Mouse (Mus musculus) brown adipose tissue, adult 24 weeks (tissue): ENCODE data around the gene Adamts17. TPM values are rescaled to one million over a fixed set of nuclear protein-coding genes. Genes with fewer than 3 reads are reported as not detected.
A peak's percentile ranks its signal among the peaks of the same experiment; 100 is the strongest.

Experiments
- H3K27ac ChIP-seq: fragments of 200-500 bp; replicated peaks from 2 replicates; pipeline ENCODE4 v1.5.1; 2012; ENCODE audit warnings: low read depth, mild to moderate bottlenecking, low read length
- H3K4me1 ChIP-seq: fragments of 200-500 bp; 2 replicates; pipeline ENCODE4 v1.6.1; 2012; ENCODE audit warnings: low read length, mixed read lengths; ENCODE audit not compliant: control insufficient read depth, insufficient read depth, insufficient read length
- H3K4me3 ChIP-seq: fragments of 200-500 bp; 2 replicates; pipeline ENCODE4 v1.5.1; 2012; ENCODE audit warnings: low read depth, mild to moderate bottlenecking, low read length, moderate library complexity; ENCODE audit not compliant: insufficient read depth
- polyA plus RNA-seq: library from polyadenylated mRNA; stranded (reverse); fragments of >200 nt; gene quantifications from 2 replicates; pipeline ENCODE4 v1.2.4, GENCODE M21; 2012; ENCODE audit not compliant: missing spikeins, insufficient read depth, insufficient read length

Gene Adamts17
- polyA plus RNA-seq, 1 experiment: not detected

GRCm38 (mm10) chr7:66867719-66868501 is 28.4 kb downstream of the Adamts17 start:
- no peak overlapping the region for H3K27ac ChIP-seq

DNA sequence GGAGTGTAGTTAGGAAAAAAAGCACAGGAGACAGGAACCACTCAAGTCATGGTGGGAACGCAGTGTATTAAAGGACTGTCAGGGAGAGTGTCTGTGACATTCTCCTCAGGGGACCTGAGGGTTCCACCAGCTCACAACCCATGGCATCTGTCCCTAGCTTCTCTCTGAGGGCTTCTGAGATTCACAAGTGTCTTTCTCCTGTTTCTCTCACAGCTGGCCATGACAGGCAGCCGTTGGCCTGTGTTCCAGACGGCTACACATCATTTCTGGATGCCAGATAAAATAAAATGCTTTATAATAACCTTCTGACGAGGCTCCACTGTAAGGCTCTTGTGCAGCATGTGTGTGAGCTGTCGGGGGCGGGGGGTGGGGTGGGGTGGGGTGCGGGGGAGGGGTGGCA is 32.0 kb downstream of the Adamts17 start:
- peaks cover 4% of the 10 kb centered on the region; the same call in 1 of the 2 replicates for H3K4me1 ChIP-seq
- H3K27ac ChIP-seq: no peak overlapping the region
- no peak overlapping the region for H3K4me3 ChIP-seq

More at GRCm38 (mm10) chr7:66867719-66868501, 28.4 kb downstream of the Adamts17 start:
- Histone ChIP-seq H3K4me1 (peaks cover 4% of the 10 kb centered on the region; the same call in 1 of the 2 replicates), H3K4me3 (no peak overlapping the region)

- H3K27ac ChIP-seq: no peak overlapping the region
- no peak overlapping the region for H3K4me3 ChIP-seq
- peaks cover 4% of the 10 kb centered on the region; the same call in 1 of the 2 replicates for H3K4me1 ChIP-seq
These were observed 32.5 kb downstream of the Adamts17 start for GRCm38 (mm10) chr7:66871940-66872511.

- Histone ChIP-seq H3K4me3 (no peak overlapping the region), H3K4me1 (no peaks in the 10 kb centered on the region), H3K27ac (no peak overlapping the region)
These were observed 33.7 kb downstream of the Adamts17 start for GRCm38 (mm10) chr7:66873235-66873634.

GRCm38 (mm10) chr7:66891431-66891830 is 51.9 kb downstream of the Adamts17 start:
- H3K4me1 ChIP-seq: no peaks in the 10 kb centered on the region
- no peak overlapping the region for H3K27ac ChIP-seq
- no peak overlapping the region for H3K4me3 ChIP-seq

DNA sequence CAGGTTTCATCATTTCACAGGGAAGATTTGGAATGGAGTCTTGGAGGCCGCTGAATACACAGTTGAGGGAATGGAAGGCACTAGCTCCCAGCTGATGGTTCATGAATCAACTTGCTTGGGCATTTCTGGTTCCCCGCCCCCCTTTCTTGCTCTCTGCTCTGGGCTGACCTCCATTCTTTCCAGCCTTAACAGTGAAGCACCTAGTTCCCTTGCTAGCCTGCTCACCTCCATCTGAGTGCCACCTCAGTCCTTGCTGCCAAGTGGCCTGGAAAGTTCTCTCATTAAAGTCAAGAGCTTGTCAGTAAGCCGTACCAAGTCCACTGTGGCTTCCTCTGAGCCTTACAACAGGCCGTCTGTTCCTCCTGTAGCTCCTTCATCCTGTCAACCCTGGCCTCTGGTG is 52.6 kb downstream of the Adamts17 start:
- Histone ChIP-seq H3K27ac (no peak overlapping the region), H3K4me3 (no peak overlapping the region), H3K4me1 (no peaks in the 10 kb centered on the region)

DNA sequence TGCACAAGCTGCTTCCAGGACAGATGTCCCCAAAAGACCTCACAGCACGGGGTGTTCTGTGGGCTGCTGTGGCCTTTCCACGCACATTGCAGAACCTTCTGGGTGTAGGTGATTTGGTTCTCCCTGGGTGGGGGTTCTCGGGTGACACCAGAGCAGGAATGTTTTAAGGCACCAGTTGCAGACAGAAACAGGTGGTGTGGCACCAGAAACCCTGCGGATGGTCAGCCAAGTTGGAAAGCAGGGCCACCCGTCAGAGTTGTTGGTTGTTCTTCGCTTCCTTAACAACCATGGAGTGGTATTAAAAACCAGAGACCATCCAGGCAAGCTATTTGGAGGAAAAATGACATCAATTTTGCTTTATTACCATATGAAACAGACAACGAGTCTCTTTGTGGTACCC is 62.8 kb downstream of the Adamts17 start:
- H3K4me3 ChIP-seq: no peak overlapping the region
- H3K4me1 ChIP-seq: peaks cover 3% of the 10 kb centered on the region; the same call in 1 of the 2 replicates
- H3K27ac ChIP-seq: no peak overlapping the region

- H3K4me3 ChIP-seq: no peak overlapping the region
These were observed 63.5 kb downstream of the Adamts17 start for GRCm38 (mm10) chr7:66903014-66903413.

GRCm38 (mm10) chr7:66905941-66906340 is 66.4 kb downstream of the Adamts17 start:
- no peak overlapping the region for H3K27ac ChIP-seq
- peaks cover 3% of the 10 kb centered on the region; the same call in 1 of the 2 replicates for H3K4me1 ChIP-seq
- H3K4me3 ChIP-seq: no peak overlapping the region

More at GRCm38 (mm10) chr7:66903014-66903413, 63.5 kb downstream of the Adamts17 start:
- Histone ChIP-seq H3K27ac (no peak overlapping the region), H3K4me1 (peaks cover 3% of the 10 kb centered on the region; the same call in 1 of the 2 replicates)

DNA sequence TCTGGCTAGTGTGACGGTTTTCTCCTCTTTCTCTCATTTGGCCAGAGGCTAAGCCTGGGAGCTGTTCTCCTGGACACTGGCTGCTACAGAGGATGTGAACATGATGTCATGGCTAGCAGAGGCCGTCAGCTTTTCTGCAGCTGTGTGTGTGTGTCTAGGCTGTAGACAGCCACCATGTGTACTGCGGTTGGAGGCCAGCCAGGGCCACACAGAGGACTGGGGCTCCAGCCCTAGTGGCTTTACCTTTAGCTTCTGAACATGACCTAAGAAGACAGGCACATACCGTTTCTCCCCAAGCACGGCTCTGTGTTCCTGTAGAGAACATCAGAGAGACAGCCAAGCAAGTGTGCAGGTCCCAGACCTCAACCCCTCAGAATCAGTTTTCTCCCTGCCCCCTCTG is 73.3 kb downstream of the Adamts17 start:
- no peak overlapping the region for H3K4me3 ChIP-seq
- no peaks in the 10 kb centered on the region for H3K4me1 ChIP-seq
- no peak overlapping the region for H3K27ac ChIP-seq

GRCm38 (mm10) chr7:66923595-66923994 is 84.1 kb downstream of the Adamts17 start:
- peaks cover under 1% of the 10 kb centered on the region; the same call in 1 of the 2 replicates for H3K4me1 ChIP-seq
- H3K4me3 ChIP-seq: no peak overlapping the region

DNA sequence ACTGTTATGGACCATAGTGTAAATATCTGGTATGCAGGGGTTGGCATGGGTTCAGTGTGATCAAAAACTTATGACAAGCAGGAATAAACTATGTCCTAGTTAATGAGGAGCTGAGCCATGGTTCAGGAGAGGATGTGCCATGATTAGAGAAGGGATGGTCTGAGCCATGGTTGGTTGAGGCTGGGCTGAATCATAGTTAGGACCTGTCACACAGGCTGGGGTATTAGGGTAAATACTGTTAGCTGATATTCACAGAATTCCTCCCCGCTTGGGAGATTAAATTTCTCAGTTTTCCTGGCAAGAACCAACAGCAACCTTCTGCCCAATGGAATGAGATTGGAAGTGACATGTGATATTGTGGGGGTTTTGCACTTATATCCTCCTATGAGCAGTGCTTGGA is 84.6 kb downstream of the Adamts17 start:
- Histone ChIP-seq H3K4me1 (peaks cover 5% of the 10 kb centered on the region), H3K4me3 (no peak overlapping the region), H3K27ac (no peak overlapping the region)

More at GRCm38 (mm10) chr7:66923595-66923994, 84.1 kb downstream of the Adamts17 start:
- no peak overlapping the region for H3K27ac ChIP-seq

- H3K4me1 ChIP-seq: peaks cover 25% of the 10 kb centered on the region
- no peak overlapping the region for H3K27ac ChIP-seq
- no peak overlapping the region for H3K4me3 ChIP-seq
These were observed 89.7 kb downstream of the Adamts17 start for GRCm38 (mm10) chr7:66929263-66929662.

DNA sequence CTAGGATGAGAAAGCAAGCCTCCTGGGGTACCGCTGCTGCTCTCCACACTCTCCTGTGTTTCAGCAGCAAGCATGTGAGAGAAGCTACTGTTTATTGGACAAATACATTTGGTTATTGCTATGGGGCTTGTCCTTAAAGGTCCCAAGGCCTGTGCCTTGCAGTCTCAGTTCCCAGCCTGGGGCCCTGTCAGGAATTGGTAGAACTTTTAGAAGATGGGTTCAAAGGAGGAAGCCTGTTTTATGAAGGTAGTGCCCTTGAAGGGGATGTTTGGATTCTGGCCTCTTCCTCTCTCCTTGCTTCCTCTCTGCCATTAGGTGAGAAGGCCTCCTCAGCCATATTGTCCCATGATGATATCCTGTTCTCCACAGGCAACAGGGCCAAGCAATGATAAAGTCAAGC is 91.8 kb downstream of the Adamts17 start:
- Histone ChIP-seq H3K4me1 (peaks cover 31% of the 10 kb centered on the region), H3K27ac (no peak overlapping the region), H3K4me3 (no peak overlapping the region)

GRCm38 (mm10) chr7:66933251-66933650 is 93.7 kb downstream of the Adamts17 start:
- Histone ChIP-seq H3K27ac (peak overlapping the region; percentile 74), H3K4me3 (no peak overlapping the region), H3K4me1 (peaks cover 31% of the 10 kb centered on the region)
